Mouse (Mus musculus): ENCODE results near the gene Igf1. TPM values are rescaled to one million over a fixed set of nuclear protein-coding genes. Genes with fewer than 3 reads are reported as not detected.
A peak's percentile ranks its signal among the peaks of the same experiment; 100 is the strongest.

Igf1 gene
- polyA plus RNA-seq (2015; fragmentation: Nextera tagmentation; extraction: Ambion mirVana) = 8.4 and 11.4 TPM in 2 replicates

GRCm38 (mm10) chr10:87858013-87858806, at the start of gene Igf1:
Gene Igf1, plus strand, starts transcription at chr10:87858265.
- no peak within 1 kb of the TSS for H3K9ac ChIP-seq (ENCODE audit: low read depth, low read length)
- no peaks in the 10 kb centered on the region for H3K36me3 ChIP-seq (ENCODE audit: control insufficient read depth, insufficient read depth, low read length)
- peaks cover 25% of the 10 kb centered on the region for H3K4me1 ChIP-seq (ENCODE audit: control insufficient read depth, insufficient read depth, low read length)
- peak within 1 kb of the TSS; percentile 43 for H3K4me3 ChIP-seq (ENCODE audit: low read depth, low read length)
- peak within 1 kb of the TSS; percentile 23; the same call in 1 of the 2 replicates for H3K27ac ChIP-seq (ENCODE audit: low read length)
- H3K27me3 ChIP-seq (ENCODE audit: control insufficient read depth, insufficient read depth, low read depth, low read length) = no peaks in the 10 kb centered on the region
- 0 out of 2 replicates have a peak, but pooled peaks have one; percentile 26 for ATAC-seq
- H3K4me2 ChIP-seq (ENCODE audit: low read length) = peak within 1 kb of the TSS; percentile 87
- H3K9me3 ChIP-seq (replicated peaks; ENCODE audit: control insufficient read depth, low read length, poor library complexity, severe bottlenecking) = no peaks in the 10 kb centered on the region
- WGBS = 35% methylated on average over 5 of the region's 5 CpGs

DNA sequence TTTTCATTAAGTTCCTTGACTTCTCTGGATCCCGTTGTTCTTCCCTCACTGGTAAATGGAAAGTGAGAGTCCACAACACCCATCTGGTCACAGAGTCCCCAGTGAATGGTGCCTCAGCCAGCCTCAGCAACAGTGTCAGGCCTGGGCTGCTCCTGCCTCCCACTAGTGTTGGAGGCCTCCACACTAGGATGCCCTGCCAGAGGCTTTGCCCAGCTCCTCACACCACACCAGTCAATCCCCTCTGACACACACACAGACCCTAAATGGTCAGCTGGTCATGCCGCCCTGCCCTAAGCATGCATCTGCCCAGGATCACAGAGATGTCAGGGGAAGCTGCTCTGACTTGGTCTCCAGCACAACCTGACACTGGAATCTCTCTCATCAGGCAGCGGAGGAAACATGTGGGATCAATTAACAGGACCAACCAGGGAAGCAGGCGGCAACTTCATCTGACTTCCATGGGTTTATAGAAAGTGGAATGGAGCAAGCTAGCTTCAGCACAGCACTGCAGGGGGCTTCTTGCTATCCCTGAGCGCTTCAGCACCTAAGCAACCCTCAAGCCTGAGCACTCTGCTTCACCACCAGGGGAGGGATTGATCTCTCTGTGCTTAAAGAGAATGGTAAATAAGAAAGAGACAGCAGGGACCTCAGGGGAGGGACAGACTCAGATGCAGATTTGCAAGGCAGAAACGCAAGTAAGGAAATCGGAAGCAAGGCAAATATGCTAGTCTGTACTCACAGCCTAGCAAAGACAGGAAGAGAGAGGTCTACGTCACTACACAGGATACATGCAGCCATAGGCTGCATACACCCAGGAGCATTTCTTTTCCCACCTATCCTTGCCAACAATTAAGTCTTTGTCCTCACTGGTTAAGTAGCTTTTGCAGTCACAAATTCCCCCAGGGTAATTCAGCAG, 45.6 kb upstream of the Igf1 start:
- no peak overlapping the region for H3K4me3 ChIP-seq (ENCODE audit: low read depth, low read length)
- H3K27me3 ChIP-seq (ENCODE audit: control insufficient read depth, insufficient read depth, low read depth, low read length) = no peaks in the 10 kb centered on the region
- H3K4me1 ChIP-seq (ENCODE audit: control insufficient read depth, insufficient read depth, low read length) = peaks cover 13% of the 10 kb centered on the region
- peak overlapping the region; percentile 0; the same call in 1 of the 2 replicates for H3K9ac ChIP-seq (ENCODE audit: low read depth, low read length)
- H3K36me3 ChIP-seq (ENCODE audit: control insufficient read depth, insufficient read depth, low read length) = no peaks in the 10 kb centered on the region
- H3K9me3 ChIP-seq (replicated peaks; ENCODE audit: control insufficient read depth, low read length, poor library complexity, severe bottlenecking) = no peaks in the 10 kb centered on the region
- peak overlapping the region; percentile 37 for H3K4me2 ChIP-seq (ENCODE audit: low read length)
- peak overlapping the region; percentile 66 for H3K27ac ChIP-seq (ENCODE audit: low read length)
- 21% methylated on average over 8 of the region's 8 CpGs for WGBS
- ATAC-seq = peak; percentile 90

GRCm38 (mm10) chr10:87813073-87813590, 44.9 kb upstream of the Igf1 start:
- Histone ChIP-seq H3K27ac (ENCODE audit: low read length) (peak overlapping the region; percentile 66), H3K9me3 (replicated peaks; ENCODE audit: control insufficient read depth, low read length, poor library complexity, severe bottlenecking) (no peaks in the 10 kb centered on the region), H3K27me3 (ENCODE audit: control insufficient read depth, insufficient read depth, low read depth, low read length) (no peaks in the 10 kb centered on the region), H3K4me3 (ENCODE audit: low read depth, low read length) (no peak overlapping the region), H3K36me3 (ENCODE audit: control insufficient read depth, insufficient read depth, low read length) (no peaks in the 10 kb centered on the region), H3K9ac (ENCODE audit: low read depth, low read length) (peak overlapping the region; percentile 0; the same call in 1 of the 2 replicates), H3K4me2 (ENCODE audit: low read length) (peak overlapping the region; percentile 37), H3K4me1 (ENCODE audit: control insufficient read depth, insufficient read depth, low read length) (peaks cover 13% of the 10 kb centered on the region)
- 5% methylated on average over 3 of the region's 3 CpGs for WGBS
- peak; percentile 73 for ATAC-seq

DNA sequence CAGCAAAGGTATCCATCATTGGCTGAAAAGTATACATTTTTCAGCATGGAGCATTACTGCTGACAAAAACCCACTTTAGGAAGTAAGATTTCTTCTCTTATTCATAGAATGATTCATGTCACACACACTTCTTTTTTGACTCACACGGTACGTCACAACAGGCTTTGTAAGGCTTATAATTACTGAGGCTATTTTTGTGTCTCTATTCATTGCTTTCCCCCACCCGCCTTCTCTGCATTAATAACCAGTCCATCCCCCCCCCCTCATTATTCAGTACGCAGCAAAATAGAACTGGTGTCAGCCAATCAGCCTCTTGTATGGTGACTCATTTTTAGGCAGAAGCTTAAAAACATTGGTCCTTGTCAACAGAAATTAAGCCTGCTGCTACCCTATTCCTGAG, 41.2 kb upstream of the Igf1 start:
- no peak overlapping the region for H3K4me3 ChIP-seq (ENCODE audit: low read depth, low read length)
- no peaks in the 10 kb centered on the region for H3K36me3 ChIP-seq (ENCODE audit: control insufficient read depth, insufficient read depth, low read length)
- H3K9ac ChIP-seq (ENCODE audit: low read depth, low read length) = no peak overlapping the region
- ATAC-seq = no peak
- H3K4me2 ChIP-seq (ENCODE audit: low read length) = no peak overlapping the region
- H3K27me3 ChIP-seq (ENCODE audit: control insufficient read depth, insufficient read depth, low read depth, low read length) = no peaks in the 10 kb centered on the region
- H3K27ac ChIP-seq (ENCODE audit: low read length) = no peak overlapping the region
- H3K4me1 ChIP-seq (ENCODE audit: control insufficient read depth, insufficient read depth, low read length) = peaks cover 13% of the 10 kb centered on the region
- H3K9me3 ChIP-seq (replicated peaks; ENCODE audit: control insufficient read depth, low read length, poor library complexity, severe bottlenecking) = no peaks in the 10 kb centered on the region
- 54% methylated on average over 4 of the region's 4 CpGs for WGBS

- Histone ChIP-seq H3K36me3 (ENCODE audit: control insufficient read depth, insufficient read depth, low read length) (no peaks in the 10 kb centered on the region), H3K27ac (ENCODE audit: low read length) (no peak overlapping the region), H3K9ac (ENCODE audit: low read depth, low read length) (no peak overlapping the region), H3K4me2 (ENCODE audit: low read length) (no peak overlapping the region), H3K4me1 (ENCODE audit: control insufficient read depth, insufficient read depth, low read length) (peaks cover 9% of the 10 kb centered on the region), H3K9me3 (replicated peaks; ENCODE audit: control insufficient read depth, low read length, poor library complexity, severe bottlenecking) (no peaks in the 10 kb centered on the region), H3K4me3 (ENCODE audit: low read depth, low read length) (no peak overlapping the region), H3K27me3 (ENCODE audit: control insufficient read depth, insufficient read depth, low read depth, low read length) (no peaks in the 10 kb centered on the region)
- ATAC-seq = no peak
- 89% methylated on average over 7 of the region's 7 CpGs for WGBS
Observed at GRCm38 (mm10) chr10:87817786-87818185, 40.3 kb upstream of the Igf1 start.

- Histone ChIP-seq H3K36me3 (ENCODE audit: control insufficient read depth, insufficient read depth, low read length) (no peaks in the 10 kb centered on the region), H3K4me1 (ENCODE audit: control insufficient read depth, insufficient read depth, low read length) (no peaks in the 10 kb centered on the region), H3K4me3 (ENCODE audit: low read depth, low read length) (no peak overlapping the region), H3K27me3 (ENCODE audit: control insufficient read depth, insufficient read depth, low read depth, low read length) (no peaks in the 10 kb centered on the region), H3K4me2 (ENCODE audit: low read length) (no peak overlapping the region), H3K27ac (ENCODE audit: low read length) (no peak overlapping the region), H3K9ac (ENCODE audit: low read depth, low read length) (no peak overlapping the region), H3K9me3 (replicated peaks; ENCODE audit: control insufficient read depth, low read length, poor library complexity, severe bottlenecking) (no peaks in the 10 kb centered on the region)
- ATAC-seq = no peak
- WGBS = 77% methylated on average over 10 of the region's 10 CpGs
Observed at GRCm38 (mm10) chr10:87821906-87822305, 36.2 kb upstream of the Igf1 start.

DNA sequence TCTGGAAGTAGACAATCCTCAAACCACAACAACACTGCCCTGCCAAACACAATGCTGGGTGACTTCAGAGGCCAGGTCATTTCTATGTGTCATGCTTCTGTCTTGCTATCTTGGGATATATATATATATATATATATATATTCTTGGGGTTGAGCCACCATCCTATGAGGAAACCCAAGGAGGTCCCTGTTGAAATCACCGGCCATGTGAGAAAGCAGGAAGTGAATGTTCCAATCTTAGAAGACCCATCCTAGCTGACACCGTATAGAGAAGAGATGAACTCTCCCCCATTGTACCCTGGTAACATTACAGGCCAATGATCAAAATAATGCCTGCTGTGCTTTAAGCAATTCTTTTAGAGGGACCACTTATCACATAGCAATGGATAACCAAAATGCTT, 28.1 kb upstream of the Igf1 start:
- H3K4me3 ChIP-seq (ENCODE audit: low read depth, low read length) = no peak overlapping the region
- no peaks in the 10 kb centered on the region for H3K36me3 ChIP-seq (ENCODE audit: control insufficient read depth, insufficient read depth, low read length)
- WGBS = 93% methylated on average over 2 of the region's 2 CpGs
- H3K4me1 ChIP-seq (ENCODE audit: control insufficient read depth, insufficient read depth, low read length) = no peaks in the 10 kb centered on the region
- ATAC-seq = no peak
- H3K27ac ChIP-seq (ENCODE audit: low read length) = no peak overlapping the region
- H3K9ac ChIP-seq (ENCODE audit: low read depth, low read length) = no peak overlapping the region
- no peak overlapping the region for H3K4me2 ChIP-seq (ENCODE audit: low read length)
- no peaks in the 10 kb centered on the region for H3K9me3 ChIP-seq (replicated peaks; ENCODE audit: control insufficient read depth, low read length, poor library complexity, severe bottlenecking)
- no peaks in the 10 kb centered on the region for H3K27me3 ChIP-seq (ENCODE audit: control insufficient read depth, insufficient read depth, low read depth, low read length)

DNA sequence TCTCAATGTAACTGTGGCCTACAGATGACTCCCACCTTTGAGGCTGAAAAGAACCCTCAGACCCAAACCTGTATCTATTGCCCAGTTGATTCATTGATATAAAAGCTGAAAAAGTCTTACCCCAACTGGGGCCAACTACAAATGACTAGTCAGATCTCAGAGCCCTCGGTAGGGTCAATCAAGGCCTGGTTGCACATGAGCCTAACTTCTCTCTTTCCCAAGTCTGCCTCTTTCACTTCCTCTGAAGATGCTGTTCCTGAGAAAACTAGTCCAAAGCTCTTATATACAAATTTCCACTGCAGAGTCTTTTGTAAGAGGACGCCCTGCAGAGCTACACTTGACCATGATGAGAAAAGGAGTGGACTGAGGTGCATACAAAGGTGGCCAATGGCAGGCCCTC, 27.4 kb upstream of the Igf1 start:
- Histone ChIP-seq H3K4me2 (ENCODE audit: low read length) (no peak overlapping the region), H3K36me3 (ENCODE audit: control insufficient read depth, insufficient read depth, low read length) (no peaks in the 10 kb centered on the region), H3K9ac (ENCODE audit: low read depth, low read length) (no peak overlapping the region), H3K27ac (ENCODE audit: low read length) (no peak overlapping the region), H3K4me3 (ENCODE audit: low read depth, low read length) (no peak overlapping the region), H3K27me3 (ENCODE audit: control insufficient read depth, insufficient read depth, low read depth, low read length) (no peaks in the 10 kb centered on the region), H3K4me1 (ENCODE audit: control insufficient read depth, insufficient read depth, low read length) (no peaks in the 10 kb centered on the region), H3K9me3 (replicated peaks; ENCODE audit: control insufficient read depth, low read length, poor library complexity, severe bottlenecking) (no peaks in the 10 kb centered on the region)
- WGBS = 89% methylated on average over 2 of the region's 2 CpGs
- ATAC-seq = no peak

All from midbrain, embryonic 16.5 days (tissue).